Mouse (Mus musculus) layer of hippocampus, postnatal 14 days (tissue): ENCODE data around the gene Fbxl15. TPM values are rescaled to one million over a fixed set of nuclear protein-coding genes. Genes with fewer than 3 reads are reported as not detected.

Source experiments
- DNase-seq, 2 experiments: peaks; one replicate each; pipeline ENCODE4 v3.0.0; 2021 to 2022; ENCODE audit warnings: low spot score in 2 of 2, mixed read lengths in 1 of 2
- total RNA-seq, 2 experiments: library from RNA; stranded (reverse); gene quantifications; 2 replicates each; pipeline ENCODE4 v1.2.3; 2021

Gene Fbxl15
- total RNA-seq, 2 experiments from 2014 or later: 32.4 to 32.9 TPM

DNA sequence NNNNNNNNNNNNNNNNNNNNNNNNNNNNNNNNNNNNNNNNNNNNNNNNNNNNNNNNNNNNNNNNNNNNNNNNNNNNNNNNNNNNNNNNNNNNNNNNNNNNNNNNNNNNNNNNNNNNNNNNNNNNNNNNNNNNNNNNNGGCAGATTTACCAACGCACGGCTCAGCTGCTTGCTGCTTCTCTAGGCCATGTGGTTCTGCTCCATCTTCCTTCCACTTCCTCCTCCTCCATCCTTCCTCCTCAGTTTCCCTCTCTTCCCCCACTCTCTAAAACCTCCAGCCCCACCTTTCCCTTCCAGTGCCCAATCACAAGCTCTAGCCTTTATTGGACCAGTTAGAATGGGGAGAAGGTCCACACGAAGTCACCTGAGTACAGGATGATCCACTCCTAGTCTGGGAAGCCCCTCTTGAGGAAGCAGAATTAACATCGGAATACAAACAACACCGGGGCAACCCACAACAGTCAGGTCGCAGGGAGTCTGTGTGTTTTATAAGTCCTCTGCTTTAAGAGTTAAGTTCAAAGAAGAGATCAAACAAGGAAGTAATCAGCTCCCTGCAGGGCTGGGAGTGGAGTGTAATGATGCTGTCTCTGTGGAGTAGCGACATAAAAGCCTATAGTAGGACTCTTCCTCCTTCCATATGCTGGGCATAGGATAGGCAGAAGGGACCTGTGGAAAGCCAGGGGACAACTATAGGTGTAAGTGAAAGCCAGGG is 16.9 kb downstream of the Fbxl15 start:
- DNase-seq: no peak

DNA sequence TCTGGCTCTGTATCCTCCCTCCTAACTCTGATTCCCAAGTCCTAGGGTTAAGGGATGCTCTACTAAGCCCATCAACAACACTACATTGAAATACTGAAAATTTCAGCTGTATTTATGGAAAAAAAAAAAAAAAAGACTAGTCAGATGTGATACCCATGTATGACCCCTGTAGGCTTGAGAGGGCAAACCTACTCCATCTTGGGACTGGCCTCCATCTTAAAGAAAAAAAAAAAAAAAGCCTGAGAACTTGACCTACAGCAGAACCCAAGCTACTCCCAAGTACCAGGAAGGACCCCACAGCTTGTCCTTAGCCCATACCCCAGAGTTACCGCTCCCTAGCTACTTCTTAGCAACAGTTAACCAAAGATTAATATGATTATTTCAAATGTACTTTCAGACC is 19.2 kb downstream of the Fbxl15 start:
- DNase-seq: no peak

DNA sequence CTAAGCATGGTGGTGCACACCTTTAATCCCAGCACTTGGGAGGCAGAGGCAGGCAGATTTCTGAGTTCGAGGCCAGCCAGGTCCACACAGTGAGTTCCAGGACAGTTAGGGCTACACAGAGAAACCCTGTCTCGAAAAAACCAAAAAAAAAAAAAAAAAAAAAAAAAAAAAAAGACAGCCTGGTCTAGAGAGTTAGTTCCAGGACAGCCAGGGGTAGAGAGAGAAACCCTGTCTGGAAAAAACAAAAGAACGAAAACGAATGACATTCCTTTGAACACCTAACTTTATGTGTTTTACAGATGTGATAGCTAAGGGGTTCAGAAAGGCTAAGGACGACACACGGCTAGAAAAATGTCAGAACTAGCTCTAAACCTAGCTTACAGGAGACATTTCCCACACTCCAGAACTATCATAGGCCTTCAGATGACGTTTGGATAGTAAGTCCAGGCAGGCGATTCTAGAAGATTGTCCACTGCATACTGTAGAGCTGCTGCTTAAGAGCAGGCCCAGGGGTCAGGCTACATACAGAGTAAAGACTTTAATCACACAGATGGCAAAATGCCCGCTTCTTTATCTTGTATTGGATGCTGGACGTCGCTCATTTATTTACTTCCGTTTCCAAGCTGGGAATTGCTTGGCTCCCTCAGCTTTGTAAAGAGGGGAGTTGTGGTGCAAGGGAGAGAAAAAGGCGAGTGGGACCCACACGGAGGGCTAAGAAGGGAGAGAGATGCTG is 20.1 kb downstream of the Fbxl15 start:
- no peak for DNase-seq

DNA sequence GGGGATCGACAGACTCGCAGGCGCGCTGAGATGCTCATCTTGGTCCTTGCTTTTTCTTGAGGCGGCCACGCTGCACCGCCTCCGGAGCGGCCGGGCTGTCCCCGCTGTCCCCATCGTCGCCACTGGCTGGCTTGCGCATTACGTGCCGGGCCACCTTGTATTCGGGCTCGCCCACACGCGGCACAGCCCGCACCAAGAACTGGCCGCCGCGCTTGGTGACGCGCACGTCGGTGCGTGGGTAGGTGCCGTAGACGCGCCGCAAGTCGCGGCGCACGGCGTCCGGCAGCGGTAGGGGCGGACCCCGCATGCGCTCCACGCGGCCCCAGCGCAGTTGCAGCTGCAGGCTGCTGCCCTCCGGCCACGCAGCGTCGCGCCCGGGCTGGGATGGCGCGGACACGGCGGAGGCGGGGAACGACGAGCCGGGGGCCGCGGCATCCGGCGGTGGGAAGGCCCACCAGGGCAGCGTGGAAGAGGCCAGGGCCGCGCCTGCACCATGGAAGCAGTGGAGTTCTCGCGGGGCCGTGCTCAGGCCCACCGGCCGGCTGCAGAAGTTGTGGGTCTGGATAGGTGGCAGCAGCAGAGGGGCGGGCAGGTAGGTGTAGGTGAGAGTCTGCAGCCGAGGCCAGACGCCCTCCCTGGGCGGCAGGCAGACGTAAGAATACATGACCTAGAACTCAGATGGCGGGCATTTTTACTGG is 20.9 kb downstream of the Fbxl15 start:
- peak; percentile 82 to 89 for DNase-seq

DNA sequence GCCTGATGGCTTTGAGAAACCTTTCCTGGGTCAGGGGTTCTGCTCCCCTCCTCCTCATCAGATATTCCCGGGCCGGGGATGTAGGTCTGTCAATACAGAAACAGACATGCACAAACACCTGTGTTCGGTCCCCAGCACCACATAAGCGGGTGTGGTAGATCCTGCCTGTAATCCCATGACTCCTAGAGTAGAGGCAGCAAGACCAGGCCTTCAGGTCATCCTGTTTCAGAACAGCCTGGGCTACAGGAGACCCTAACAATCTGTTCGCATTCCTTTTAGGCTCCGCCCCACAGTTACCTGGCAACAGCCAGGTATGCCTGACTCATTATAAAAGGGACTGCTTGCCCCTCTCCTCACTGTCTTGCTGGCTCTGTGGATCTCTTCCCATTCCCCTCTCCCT is 21.6 kb downstream of the Fbxl15 start:
- no peak for DNase-seq

DNA sequence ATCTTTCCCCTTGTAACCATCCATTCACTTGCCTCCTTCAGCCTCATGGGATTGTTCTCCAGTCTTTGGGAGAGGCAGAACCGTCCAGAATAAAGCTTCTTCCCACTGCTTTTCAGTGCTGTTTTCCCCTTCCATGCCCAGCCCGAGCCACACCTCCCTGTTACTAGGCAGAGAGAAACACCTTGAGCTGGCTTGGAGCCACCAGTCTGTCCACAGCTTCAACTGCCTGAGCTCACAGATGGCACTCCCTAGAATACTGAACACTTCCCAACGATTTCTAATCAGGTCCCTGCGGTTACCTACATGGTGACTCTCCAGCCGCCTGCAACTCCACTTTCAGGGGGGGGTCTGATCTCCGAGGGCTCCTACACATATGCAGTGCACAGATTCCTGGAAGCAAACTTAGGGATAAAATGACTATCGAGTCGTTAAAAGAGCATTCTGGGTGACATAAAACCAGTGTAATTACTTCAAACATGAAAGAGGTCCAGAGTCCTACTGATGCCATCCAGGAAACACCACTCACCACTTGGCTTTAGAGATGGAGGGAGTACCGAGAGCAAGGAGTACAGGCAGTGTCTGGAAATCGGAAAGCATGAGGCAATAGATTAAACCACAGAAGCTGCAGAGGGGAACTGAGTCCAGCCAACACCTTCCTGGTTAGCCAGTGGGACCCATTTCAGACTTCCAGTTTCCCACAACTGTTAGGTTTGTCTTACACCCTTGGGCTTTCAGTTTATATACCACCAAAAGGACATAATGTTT is 22.4 kb downstream of the Fbxl15 start, which contains the start of gene 2310034G01Rik:
Gene 2310034G01Rik, minus strand, starts transcription at position 135 of the 765 bp plus-strand sequence.
- DNase-seq: no peak

DNA sequence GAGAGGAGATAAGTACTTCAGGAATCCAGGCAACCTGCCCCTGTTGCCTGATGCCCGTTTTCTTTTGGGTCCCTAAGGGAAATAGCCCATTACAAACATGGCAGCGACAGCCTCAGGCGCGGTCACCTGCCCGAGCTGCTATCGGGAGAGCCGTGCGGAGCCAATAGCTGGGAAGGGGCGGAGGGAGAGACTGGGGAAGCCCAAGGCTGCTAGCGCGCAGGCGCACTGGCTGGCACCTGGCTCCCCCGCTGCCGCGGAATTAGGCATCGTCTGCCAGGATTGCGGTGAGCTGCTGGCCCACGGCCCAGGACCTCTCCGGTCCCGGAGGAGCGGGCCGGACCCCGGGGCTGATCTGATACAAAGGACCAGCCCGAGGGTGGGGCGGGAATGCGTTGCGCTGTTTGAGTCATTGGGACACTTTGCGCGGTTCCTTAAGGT is 28.7 kb downstream of the Fbxl15 start:
- peak; percentile 86 to 92 for DNase-seq

DNA sequence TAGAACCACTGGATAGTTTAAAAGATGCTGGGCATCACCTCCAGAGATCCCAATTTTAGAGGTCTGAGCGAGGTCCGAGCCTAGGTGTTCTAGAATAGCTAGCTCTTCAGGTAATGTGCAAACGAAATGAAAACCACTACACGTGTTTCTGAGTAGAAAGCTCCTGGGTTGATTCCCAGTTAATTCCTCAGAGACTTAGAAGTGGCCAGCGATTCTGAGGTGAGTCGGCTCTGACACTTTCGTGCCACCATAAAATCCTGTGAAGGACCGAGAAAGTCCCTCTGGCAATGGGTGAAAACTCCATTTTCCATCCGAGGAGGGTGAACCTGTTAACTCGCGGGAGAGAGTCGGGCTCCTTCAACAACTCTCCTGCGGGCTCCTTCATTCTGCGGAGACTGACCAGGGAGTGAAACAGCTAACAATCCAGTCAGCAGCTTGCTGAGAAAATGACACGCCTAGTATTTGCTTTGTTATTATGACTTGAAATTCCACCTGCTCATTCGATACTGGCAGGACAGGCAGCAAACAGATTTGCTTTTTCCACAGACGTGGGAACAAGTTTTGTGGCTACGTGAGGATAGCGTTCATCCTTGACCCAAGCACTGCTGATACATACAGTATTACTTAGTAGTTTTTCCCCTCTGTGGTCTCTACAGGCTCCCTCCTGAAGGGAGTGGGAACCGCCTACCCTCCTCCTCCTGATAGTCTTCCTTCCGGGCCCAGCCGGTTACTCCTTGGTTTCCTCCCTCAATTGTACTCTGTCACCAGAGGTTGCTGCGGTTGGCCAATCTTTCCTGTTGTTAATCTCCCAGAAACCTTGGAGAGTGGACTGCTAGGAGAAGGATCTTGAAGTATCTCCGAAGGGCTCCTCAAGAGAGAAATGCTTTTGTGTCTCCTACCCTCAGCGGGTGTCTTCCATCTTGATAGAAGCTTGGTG is 29.6 kb downstream of the Fbxl15 start:
- DNase-seq: no peak

DNA sequence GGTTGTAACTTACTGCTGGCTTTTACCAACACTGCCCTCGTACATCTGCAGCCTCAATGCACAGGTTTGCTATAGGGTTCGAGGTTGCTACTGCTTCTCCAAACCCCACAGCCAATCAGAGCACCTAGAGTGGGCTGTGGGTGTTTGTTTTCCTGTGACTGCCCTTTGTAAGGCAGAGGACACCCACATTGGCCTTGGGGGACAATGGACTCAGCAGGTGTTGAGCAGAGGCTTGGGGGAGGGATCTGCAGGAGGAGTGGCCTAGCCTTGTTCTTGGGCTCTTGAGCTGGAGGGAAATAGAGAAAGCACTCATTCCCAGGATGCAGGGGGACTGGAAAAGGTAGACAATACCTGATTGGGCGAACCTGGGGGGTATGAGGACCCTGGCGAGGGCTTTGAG is 30.4 kb downstream of the Fbxl15 start:
- DNase-seq: no peak

DNA sequence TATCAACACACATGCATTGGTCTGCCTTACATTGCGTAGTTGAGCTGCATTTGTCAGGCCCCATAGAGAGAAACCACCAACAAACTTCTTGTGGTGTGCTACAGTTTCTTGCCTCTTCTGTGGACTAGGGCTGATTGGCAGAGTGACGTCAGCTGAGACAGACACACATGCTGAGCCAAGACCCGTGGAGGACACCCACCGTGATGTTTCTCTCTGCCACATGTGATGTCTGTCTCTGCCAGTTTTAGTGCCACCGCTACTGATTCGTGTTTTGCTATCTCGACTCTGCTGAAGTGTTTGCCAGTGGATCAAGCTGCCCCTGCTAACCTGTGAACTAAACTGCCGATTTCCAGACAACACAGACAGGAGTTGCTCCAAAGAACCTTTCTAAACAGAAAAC is 34.1 kb downstream of the Fbxl15 start:
- DNase-seq: no peak

DNA sequence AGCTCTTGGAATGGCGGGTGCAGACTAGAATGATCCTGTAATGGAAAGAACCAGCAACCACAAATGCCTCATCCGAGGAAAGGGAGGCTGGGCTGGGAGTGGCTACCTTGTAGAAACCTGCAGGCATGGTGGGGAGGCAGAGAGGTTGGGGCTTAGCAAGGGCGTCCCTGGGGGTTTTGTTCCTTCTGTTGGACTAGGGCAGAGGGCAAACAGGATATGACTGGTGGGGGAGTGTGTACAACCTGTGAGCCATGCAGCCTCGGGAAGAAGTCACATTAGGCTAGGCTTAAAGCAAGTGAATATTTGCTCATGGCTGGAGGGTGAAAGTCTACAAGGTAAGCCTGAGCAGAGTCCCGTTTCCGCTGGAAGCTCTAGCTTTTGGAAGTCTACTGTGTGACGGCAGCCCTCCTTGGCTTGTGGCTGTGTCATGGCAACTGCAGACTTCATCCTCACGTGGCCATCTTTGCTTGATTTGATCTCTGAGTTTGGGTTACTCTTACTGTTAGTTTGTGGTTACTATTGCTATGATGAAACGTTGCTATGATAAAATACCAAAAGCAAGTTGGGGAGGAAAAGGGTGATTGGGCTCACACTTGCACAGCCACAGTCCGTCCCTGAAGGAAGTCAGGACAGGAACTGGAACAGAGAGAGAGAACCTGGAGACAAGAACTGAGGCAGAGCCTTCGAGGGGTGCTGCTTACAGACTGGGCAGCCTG is 35.5 kb downstream of the Fbxl15 start:
- no peak for DNase-seq

DNA sequence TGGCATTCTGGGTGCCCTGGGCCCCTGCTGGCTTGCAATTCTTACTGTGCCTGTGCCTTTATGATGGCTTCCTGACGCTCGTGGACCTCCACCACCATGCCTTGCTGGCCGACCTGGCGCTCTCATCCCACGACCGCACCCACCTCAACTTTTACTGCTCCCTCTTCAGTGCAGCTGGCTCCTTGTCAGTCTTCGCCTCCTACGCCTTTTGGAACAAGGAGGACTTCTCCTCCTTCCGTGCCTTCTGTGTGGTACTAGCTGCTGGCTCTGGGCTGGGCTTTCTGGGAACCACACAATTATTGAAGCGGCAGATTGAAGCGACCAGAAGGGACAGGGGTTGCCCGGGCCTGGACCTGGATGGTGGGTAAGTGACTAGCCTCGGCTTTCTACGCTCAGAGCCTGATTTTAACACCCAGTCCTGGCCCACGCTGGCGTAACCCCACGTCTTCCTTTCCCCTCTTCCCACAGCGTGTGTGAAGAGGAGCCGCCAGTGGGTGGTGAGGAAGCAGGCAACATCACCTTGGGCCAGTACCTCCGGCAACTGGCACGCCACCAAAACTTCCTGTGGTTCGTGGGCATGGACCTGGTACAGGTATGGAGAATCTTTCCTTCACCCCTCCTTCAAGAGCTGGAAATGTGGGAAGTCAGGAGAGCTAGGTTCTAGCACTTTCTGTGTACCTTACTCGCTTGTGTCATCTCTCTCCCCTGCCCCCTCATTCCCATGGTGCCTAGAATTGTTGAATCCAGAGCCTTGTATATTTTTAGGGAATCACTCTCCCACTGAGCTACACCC is 40.0 kb downstream of the Fbxl15 start:
- DNase-seq: no peak

DNA sequence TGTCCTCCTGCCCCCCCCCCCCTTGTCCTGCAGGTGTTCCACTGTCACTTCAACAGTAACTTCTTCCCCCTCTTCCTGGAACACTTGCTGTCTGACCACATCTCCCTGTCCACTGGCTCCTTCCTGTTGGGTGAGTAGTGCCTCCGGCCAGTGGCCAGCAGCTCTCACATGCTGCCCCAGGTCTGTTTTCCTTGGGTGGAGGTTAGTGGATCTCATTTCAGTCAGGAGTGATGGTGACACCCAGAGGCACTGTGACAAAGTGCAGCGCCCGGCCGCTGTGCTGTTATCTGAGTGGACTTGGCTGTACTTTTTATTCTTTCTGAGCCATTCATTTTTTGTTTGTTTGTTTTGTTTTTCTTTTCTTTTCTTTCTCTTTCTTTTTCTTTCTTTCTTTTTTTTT is 41.2 kb downstream of the Fbxl15 start:
- peak in 1 of 2 experiments; percentile 55 for DNase-seq

DNA sequence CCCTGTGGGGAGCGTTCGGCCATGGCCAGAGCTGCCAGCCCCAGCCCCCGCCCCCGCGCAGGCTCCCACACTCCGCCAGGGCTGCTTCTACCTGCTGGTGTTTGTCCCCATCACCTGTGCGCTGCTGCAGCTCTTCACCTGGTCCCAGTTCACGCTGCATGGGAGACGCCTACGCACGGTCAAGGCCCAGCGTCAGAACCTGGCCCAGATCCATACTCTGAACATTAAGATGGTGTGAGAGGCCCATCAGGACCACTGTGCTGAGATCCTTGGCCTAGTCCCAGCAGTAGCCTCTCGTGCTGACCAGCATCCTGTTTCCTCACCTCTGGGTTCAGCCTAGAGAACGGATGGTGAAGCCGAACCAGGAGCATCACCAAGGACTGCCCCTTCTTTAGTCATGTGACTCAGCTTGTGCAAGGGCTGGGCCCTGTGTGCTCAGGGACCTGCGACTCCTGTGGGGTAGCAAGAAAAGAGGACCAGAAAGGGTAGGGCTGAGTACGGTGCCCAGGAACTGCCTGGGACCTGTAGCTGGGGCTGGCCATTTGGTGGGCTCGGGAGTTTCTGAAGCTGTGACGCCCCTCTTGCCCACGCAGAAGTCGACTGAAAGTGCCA is 46.6 kb downstream of the Fbxl15 start:
- peak in 1 of 2 experiments; percentile 16 for DNase-seq

DNA sequence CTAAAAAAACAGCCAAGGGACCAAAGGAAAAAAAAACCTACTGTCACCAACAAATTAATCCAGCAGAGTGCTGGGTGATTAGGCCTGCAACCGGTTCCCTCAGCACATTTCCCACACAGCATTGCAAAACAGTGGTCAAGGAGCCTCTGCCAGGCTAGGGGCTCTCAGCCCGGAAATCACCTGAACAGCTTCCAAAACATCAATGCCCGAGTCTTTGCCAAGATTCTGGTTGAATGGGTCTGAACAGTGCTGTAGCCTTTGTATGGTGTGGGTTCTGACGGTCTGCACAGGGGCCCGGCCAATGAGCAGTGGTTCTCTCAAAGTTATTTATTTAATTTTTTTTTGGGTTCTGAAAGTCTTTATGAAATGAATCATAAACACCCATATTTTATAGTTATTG is 47.5 kb downstream of the Fbxl15 start:
- DNase-seq: peak; percentile 60 to 86

DNA sequence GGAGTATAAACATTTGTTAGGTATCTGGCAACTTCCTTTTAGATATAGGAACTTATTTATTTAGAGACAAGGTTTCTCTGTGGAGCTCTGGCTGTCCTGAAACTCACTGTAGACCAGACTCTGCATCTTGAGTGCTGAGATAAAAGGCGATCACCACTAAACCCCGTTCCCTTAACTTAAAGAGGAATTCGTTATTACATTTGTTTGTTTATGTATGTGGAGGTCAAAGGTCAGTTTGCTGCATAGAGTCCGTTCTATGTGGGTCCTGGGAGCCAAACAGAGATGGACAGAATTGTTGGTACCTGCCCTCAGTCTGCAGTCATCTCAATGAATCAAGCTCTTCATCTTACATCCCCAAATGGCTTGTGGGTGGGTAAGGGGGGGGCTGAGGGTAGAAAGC is 47.9 kb downstream of the Fbxl15 start:
- DNase-seq: no peak
